Mouse (Mus musculus): ENCODE results near the gene Brms1. TPM values are rescaled to one million over a fixed set of nuclear protein-coding genes. Genes with fewer than 3 reads are reported as not detected.
A peak's percentile ranks its signal among the peaks of the same experiment; 100 is the strongest.

Brms1 gene
- polyA plus RNA-seq, 1 experiment from 2014 or later, result 47.6 TPM

DNA sequence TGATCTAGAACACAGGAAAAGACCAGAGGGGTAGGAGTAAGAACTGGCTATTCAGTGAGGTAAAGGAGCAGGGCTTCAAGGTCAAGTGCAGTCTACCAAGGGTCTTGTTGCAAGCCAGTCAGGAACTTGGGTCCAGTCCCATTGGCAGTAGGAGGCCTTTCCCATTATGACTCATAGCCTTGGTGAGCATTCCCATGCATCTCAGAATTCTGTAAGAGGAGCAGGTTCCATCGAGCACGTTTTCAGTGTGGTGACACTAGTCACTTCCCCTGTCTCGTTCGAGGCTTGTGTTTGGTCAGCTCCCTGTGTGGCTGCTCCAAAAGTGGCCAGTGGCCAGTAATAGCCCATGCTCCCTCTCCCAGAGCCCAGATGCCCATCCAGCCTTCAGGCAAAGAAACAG is 4.4 kb downstream of the Brms1 start:
- TF ChIP-seq EP300 (IDR thresholded peaks at IDR 0.05) (no peak), CTCF (IDR thresholded peaks at IDR 0.05) (no peak)
- Histone ChIP-seq H3K27ac (ENCODE audit: low read length) (no peak overlapping the region), H3K4me1 (ENCODE audit: insufficient read depth, low read depth, low read length) (peaks cover under 1% of the 10 kb centered on the region; the same call in 1 of the 2 replicates), H3K9me3 (ENCODE audit: low read length) (no peaks in the 10 kb centered on the region), H3K27me3 (replicated peaks; ENCODE audit: insufficient read depth, low read length) (no peaks in the 10 kb centered on the region), H3K4me3 (ENCODE audit: low read depth, low read length) (no peak overlapping the region), H3K9ac (replicated peaks; ENCODE audit: low read depth) (no peak overlapping the region), H3K4me2 (replicated peaks; ENCODE audit: low read depth, low read length) (no peak overlapping the region), H3K36me3 (ENCODE audit: insufficient read depth, low read length) (peaks cover 13% of the 10 kb centered on the region; the same call in 1 of the 2 replicates)
- WGBS, result 67% methylated on average over 4 of the region's 4 CpGs
- ATAC-seq (no peak), DNase-seq (ENCODE audit: low spot score) (no peak)

DNA sequence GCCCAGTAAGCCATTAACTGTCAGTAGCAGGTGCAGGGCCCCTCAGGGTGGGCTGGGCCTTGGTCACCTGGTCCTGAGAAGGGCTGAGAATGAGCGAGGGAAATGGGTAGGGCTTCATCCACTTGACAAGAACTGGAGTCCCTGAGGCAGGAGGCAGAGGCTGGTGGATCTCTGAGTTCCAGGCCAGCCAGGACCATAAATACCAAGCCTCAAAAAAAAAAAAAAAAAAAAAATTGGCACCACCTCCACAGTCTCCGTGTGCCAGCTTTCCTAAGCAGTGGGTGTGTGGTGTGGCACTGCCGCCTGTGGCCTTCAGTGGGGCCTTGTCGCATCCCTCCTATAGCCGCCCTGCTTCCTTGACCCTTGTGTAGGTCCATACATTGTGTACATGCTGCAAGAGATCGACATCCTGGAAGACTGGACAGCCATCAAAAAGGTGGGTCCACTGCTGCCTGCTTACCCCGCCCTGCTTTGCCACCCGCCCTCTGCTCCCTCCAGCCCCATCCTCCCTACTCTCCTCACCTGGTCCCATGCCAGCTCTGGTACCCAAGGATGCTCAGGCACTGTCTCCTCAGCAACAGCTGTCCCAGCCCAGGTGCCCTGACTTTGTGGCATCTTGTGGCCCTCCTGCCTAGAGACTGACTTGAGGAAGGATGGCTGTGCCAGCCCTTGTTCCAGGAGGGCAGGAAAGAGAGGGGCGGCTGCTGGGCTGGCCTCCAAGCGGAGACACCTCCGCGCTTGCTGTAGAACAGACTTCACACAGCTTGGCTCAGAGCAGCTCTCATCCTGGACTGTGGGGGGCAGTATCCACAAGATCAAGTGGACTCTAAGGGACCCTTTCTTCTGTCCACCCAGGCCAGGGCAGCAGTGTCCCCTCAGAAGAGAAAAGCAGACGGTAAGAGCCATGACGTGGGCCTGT is 7.2 kb downstream of the Brms1 start:
- H3K36me3 ChIP-seq (ENCODE audit: insufficient read depth, low read length), result peaks cover 13% of the 10 kb centered on the region; the same call in 1 of the 2 replicates
- H3K27me3 ChIP-seq (replicated peaks; ENCODE audit: insufficient read depth, low read length), result no peaks in the 10 kb centered on the region
- ATAC-seq (no peak), DNase-seq (ENCODE audit: low spot score) (no peak)
- WGBS, result 81% methylated on average over 14 of the region's 14 CpGs
- no peak for TF ChIP-seq EP300 (IDR thresholded peaks at IDR 0.05)
- TF ChIP-seq CTCF (IDR thresholded peaks at IDR 0.05), result peak; percentile 16; the same call in 1 of the 2 replicates
- H3K4me2 ChIP-seq (replicated peaks; ENCODE audit: low read depth, low read length), result no peak overlapping the region
- H3K27ac ChIP-seq (ENCODE audit: low read length), result no peak overlapping the region
- no peaks in the 10 kb centered on the region for H3K9me3 ChIP-seq (ENCODE audit: low read length)
- H3K4me3 ChIP-seq (ENCODE audit: low read depth, low read length), result no peak overlapping the region
- H3K9ac ChIP-seq (replicated peaks; ENCODE audit: low read depth), result no peak overlapping the region
- H3K4me1 ChIP-seq (ENCODE audit: insufficient read depth, low read depth, low read length), result no peaks in the 10 kb centered on the region

- H3K9ac ChIP-seq (replicated peaks; ENCODE audit: low read depth), result no peak overlapping the region
- no peak for ATAC-seq
- no peaks in the 10 kb centered on the region for H3K27me3 ChIP-seq (replicated peaks; ENCODE audit: insufficient read depth, low read length)
- DNase-seq (ENCODE audit: low spot score), result no peak
- peaks cover 13% of the 10 kb centered on the region; the same call in 1 of the 2 replicates for H3K36me3 ChIP-seq (ENCODE audit: insufficient read depth, low read length)
- no peaks in the 10 kb centered on the region for H3K9me3 ChIP-seq (ENCODE audit: low read length)
- H3K4me2 ChIP-seq (replicated peaks; ENCODE audit: low read depth, low read length), result no peak overlapping the region
- TF ChIP-seq CTCF (IDR thresholded peaks at IDR 0.05) (no peak), EP300 (IDR thresholded peaks at IDR 0.05) (no peak)
- no peaks in the 10 kb centered on the region for H3K4me1 ChIP-seq (ENCODE audit: insufficient read depth, low read depth, low read length)
- H3K27ac ChIP-seq (ENCODE audit: low read length), result no peak overlapping the region
- WGBS, result 84% methylated on average over 6 of the region's 6 CpGs
- no peak overlapping the region for H3K4me3 ChIP-seq (ENCODE audit: low read depth, low read length)
Measured at GRCm38 (mm10) chr19:5049325-5049724, 8.2 kb downstream of the Brms1 start.

DNA sequence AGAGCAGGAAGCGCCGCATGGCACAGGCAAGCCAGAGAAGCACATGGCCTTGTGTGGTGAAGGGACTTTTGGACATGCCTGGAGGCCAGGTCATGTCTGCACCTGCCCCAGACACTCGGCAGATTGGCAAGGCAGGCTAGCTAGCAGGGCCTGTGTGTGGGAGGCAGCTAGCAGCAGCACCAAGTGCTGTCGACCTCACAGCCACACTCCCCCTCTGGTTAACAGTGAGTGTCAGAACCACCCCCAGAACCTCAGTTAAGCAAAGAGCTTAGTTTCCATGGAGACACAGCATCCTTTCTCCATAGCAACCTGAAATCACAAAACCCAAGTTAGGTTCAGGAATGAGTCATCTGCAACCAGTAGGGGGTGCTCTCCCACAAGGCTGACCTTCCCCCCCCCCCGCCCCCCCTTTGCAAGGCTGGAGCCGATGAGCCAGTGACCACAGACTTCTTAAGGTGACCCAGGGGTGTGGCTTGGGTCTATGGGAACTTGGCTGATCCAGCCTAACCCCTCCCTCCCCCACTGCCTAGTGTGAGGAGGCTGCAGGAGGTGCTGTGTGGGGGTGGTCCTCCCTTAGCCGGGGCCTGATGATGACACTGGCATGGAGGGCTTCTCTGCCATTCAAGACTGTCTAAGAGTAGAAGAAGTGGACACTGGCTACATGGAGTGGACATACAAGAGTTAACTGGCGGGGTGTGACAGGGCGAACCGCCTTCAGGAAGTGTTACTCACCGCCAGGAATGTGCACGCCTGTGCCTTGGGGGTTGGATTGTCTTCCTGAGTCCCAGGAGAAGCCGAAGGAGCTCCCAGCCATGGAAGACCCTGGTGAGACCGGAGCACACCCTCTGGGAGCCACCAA is 9.1 kb downstream of the Brms1 start, which contains the start of gene Rin1:
Rin1 (plus strand) TSS at position 435 of the 859 bp plus-strand sequence.
- Histone ChIP-seq H3K4me2 (replicated peaks; ENCODE audit: low read depth, low read length) (peak within 1 kb of the TSS; percentile 54), H3K9me3 (ENCODE audit: low read length) (no peaks in the 10 kb centered on the region), H3K27ac (ENCODE audit: low read length) (peak within 1 kb of the TSS; percentile 66), H3K4me1 (ENCODE audit: insufficient read depth, low read depth, low read length) (no peaks in the 10 kb centered on the region), H3K36me3 (ENCODE audit: insufficient read depth, low read length) (peaks cover 13% of the 10 kb centered on the region; the same call in 1 of the 2 replicates), H3K27me3 (replicated peaks; ENCODE audit: insufficient read depth, low read length) (no peaks in the 10 kb centered on the region), H3K9ac (replicated peaks; ENCODE audit: low read depth) (0 out of 2 replicates have a peak within 1 kb of the TSS, but pooled peaks have one; percentile 0), H3K4me3 (ENCODE audit: low read depth, low read length) (peak within 1 kb of the TSS; percentile 14)
- TF ChIP-seq CTCF (IDR thresholded peaks at IDR 0.05), result peak; percentile 71
- 0 out of 2 replicates have a peak, but pooled peaks have one; percentile 12 for TF ChIP-seq EP300 (IDR thresholded peaks at IDR 0.05)
- peak; percentile 92 for DNase-seq (ENCODE audit: low spot score)
- peak; percentile 90 for ATAC-seq
- WGBS, result 17% methylated on average over 13 of the region's 14 CpGs

DNA sequence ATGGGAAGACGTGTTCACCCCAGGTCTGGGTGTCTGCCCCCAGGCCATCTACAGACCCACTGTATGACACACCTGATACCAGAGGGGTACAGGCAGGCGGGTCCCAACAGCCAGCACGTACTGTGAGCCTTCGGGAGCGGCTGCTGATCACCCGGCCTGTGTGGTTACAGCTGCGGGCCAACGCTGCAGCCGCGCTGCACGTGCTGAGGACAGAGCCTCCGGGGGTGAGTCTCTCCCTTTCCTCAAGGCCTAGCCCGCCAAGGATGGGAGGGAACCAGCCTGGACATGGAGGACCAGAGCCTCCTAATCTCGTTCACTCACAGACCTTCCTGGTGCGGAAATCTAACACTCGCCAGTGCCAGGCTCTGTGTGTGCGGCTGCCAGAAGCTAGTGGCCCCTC is 9.9 kb downstream of the Brms1 start:
- Histone ChIP-seq H3K27ac (ENCODE audit: low read length) (peak overlapping the region; percentile 66), H3K9me3 (ENCODE audit: low read length) (no peaks in the 10 kb centered on the region), H3K4me3 (ENCODE audit: low read depth, low read length) (peak overlapping the region; percentile 14), H3K27me3 (replicated peaks; ENCODE audit: insufficient read depth, low read length) (no peaks in the 10 kb centered on the region), H3K4me2 (replicated peaks; ENCODE audit: low read depth, low read length) (peak overlapping the region; percentile 54), H3K9ac (replicated peaks; ENCODE audit: low read depth) (0 out of 2 replicates have a peak overlapping the region, but pooled peaks have one; percentile 0), H3K36me3 (ENCODE audit: insufficient read depth, low read length) (peaks cover 13% of the 10 kb centered on the region; the same call in 1 of the 2 replicates), H3K4me1 (ENCODE audit: insufficient read depth, low read depth, low read length) (no peaks in the 10 kb centered on the region)
- WGBS, result 4% methylated on average over 17 of the region's 17 CpGs
- 0 out of 2 replicates have a peak, but pooled peaks have one; percentile 3 for TF ChIP-seq EP300 (IDR thresholded peaks at IDR 0.05)
- TF ChIP-seq CTCF (IDR thresholded peaks at IDR 0.05), result no peak
- ATAC-seq (peak; percentile 32), DNase-seq (ENCODE audit: low spot score) (peak; percentile 34)

Measured in lung, postnatal 0 days (tissue).